Mouse (Mus musculus): ENCODE data around the gene Gm11096. TPM values are rescaled to one million over a fixed set of nuclear protein-coding genes. Genes with fewer than 3 reads are reported as not detected.

The Gm11096 gene
- polyA plus RNA-seq, 1 experiment from 2014 or later = not detected

DNA sequence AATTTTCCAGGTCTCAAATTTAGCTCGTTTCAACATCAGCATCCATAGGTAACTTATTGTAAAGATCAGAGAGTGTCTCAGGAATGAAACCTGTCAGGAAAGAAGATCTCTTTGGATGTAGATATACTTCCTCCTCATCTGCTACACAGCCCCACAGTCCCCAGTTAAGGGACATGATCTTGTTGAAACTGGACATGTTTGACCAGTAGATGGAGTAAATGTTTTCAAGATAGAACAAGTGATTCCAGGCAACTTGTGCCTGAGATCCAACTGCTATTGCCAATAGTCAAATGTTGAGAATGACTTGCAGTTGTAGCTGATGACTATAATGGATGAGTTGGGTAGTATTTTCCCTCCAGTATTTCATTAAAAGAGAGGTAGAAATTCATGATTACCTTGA, 35.9 kb downstream of the Gm11096 start:
- no peaks in the 10 kb centered on the region for H3K4me1 ChIP-seq (ENCODE audit: insufficient read depth)
- no peaks in the 10 kb centered on the region for H3K9me3 ChIP-seq (ENCODE audit: low read length)
- no peak overlapping the region for H3K27ac ChIP-seq (ENCODE audit: low read depth)
- no peak overlapping the region for H3K4me2 ChIP-seq (ENCODE audit: low read depth, low read length)
- no peak overlapping the region for H3K4me3 ChIP-seq (ENCODE audit: low read depth, low read length)
- TF ChIP-seq EP300 (IDR thresholded peaks at IDR 0.05; ENCODE audit: low read depth) = no peak
- TF ChIP-seq CTCF (IDR thresholded peaks at IDR 0.05; ENCODE audit: low read depth) = 0 out of 2 replicates have a peak, but pooled peaks have one; percentile 9
- H3K27me3 ChIP-seq (ENCODE audit: insufficient read depth, low read length) = no peaks in the 10 kb centered on the region
- DNase-seq (no peak), ATAC-seq (no peak)
- no peak overlapping the region for H3K9ac ChIP-seq (replicated peaks)
- no peaks in the 10 kb centered on the region for H3K36me3 ChIP-seq (replicated peaks; ENCODE audit: insufficient read depth, low read length)
- WGBS (ENCODE audit: insufficient replicate concordance) = 66% methylated on average over 1 of the region's 1 CpGs

DNA sequence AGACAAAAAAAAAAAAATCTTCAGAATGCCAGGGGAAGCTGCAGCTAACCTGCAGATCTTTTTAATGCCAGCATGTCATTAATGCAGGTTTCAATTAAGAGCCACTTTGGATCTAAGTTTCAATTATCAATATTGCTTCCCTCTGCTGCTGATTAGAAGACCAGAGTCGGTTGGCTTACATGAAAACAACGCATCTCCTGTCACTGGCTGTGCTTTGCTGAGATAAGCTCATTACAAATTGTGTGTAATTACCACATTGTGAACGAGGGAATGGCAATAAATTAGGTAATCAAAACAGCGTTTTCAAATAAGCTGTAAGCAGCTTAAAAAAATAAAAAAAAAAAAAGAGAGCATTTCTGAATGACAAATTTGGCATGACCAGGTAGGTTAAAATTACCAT, 38.2 kb downstream of the Gm11096 start:
- 54% methylated on average over 4 of the region's 4 CpGs for WGBS (ENCODE audit: insufficient replicate concordance)

DNA sequence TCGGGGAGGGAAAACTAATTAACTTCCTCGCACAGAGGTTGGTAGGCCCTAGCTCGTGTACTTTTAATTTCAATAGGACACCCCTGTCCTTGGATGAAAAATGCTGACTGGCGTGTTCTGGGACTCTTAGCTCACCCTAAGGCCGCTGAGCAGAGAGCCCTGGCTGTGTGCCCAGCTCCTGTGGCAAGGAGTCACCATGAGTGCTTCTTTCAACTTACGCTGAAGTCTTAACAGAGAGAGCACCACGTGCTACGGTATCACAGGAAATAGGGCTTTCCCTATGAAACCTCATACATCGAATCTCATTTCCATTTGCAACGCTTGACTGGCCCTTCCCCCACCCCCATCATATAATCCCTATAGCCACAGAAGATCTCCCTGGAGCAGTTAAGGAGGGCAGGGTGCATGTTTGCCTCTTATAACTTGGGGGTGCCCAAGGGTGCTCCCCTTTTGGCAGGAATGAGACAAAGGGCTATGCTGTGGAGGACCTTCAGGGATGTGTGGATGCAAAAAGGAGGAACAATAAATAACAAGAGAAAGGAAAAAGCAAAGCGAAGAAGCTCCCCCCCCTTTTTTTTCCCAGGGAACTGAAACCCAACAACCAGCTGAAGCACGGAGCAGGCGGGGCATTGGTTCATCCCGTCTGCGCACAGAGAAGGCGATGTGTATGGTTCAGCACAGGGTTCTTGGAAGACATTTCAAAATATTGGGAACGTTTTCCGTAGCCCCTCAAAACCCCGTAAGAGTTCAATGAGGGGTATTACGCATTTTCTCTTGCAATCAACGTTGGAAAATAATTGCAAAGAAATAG, 39.0 kb downstream of the Gm11096 start:
- Histone ChIP-seq H3K4me1 (ENCODE audit: insufficient read depth) (no peaks in the 10 kb centered on the region), H3K4me2 (ENCODE audit: low read depth, low read length) (no peak overlapping the region), H3K27me3 (ENCODE audit: insufficient read depth, low read length) (no peaks in the 10 kb centered on the region), H3K27ac (ENCODE audit: low read depth) (no peak overlapping the region), H3K9me3 (ENCODE audit: low read length) (no peaks in the 10 kb centered on the region), H3K36me3 (replicated peaks; ENCODE audit: insufficient read depth, low read length) (no peaks in the 10 kb centered on the region), H3K9ac (replicated peaks) (no peak overlapping the region), H3K4me3 (ENCODE audit: low read depth, low read length) (no peak overlapping the region)
- WGBS (ENCODE audit: insufficient replicate concordance) = 69% methylated on average over 21 of the region's 21 CpGs
- TF ChIP-seq EP300 (IDR thresholded peaks at IDR 0.05; ENCODE audit: low read depth) (no peak), CTCF (IDR thresholded peaks at IDR 0.05; ENCODE audit: low read depth) (no peak)
- peak; percentile 45 for DNase-seq
- 0 out of 2 replicates have a peak, but pooled peaks have one; percentile 31 for ATAC-seq

More for the DNA sequence above, 38.2 kb downstream of the Gm11096 start:
- DNase-seq = no peak
- Histone ChIP-seq H3K9me3 (ENCODE audit: low read length) (no peaks in the 10 kb centered on the region), H3K36me3 (replicated peaks; ENCODE audit: insufficient read depth, low read length) (no peaks in the 10 kb centered on the region), H3K4me2 (ENCODE audit: low read depth, low read length) (no peak overlapping the region), H3K27ac (ENCODE audit: low read depth) (no peak overlapping the region), H3K9ac (replicated peaks) (no peak overlapping the region), H3K4me3 (ENCODE audit: low read depth, low read length) (no peak overlapping the region), H3K4me1 (ENCODE audit: insufficient read depth) (no peaks in the 10 kb centered on the region), H3K27me3 (ENCODE audit: insufficient read depth, low read length) (no peaks in the 10 kb centered on the region)
- ATAC-seq = no peak
- TF ChIP-seq EP300 (IDR thresholded peaks at IDR 0.05; ENCODE audit: low read depth) (no peak), CTCF (IDR thresholded peaks at IDR 0.05; ENCODE audit: low read depth) (no peak)

DNA sequence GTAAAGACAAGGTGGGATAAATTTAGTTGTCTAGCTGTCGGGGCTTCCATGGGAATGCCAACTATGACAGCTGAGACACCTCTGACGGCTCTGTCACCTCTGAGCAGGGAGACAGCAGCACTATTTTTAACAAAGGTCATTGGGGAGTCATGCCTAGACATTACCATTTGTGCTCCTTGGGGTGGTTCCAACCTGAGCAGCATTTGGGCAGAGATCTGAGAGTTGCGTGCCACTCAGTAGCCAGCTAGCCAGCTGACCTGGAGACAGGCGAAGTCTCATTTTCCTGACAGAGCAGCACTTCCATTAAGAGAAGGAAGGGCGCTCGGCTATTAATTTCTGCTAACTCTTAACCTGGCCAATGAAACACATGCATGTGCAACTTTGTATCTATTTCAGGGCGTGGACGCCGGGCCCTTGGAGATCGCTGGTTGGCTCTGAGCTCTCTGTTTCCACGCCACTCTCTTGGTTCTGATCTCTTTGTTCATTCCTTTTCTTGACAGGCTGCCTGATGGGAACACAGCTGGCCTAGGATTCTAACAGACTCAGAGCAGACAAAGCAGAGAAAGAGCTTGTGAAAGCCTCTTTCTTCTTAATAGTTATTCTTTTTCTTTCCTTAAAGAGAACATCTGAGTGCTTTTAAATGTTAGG, 40.4 kb downstream of the Gm11096 start:
- ATAC-seq = no peak
- no peaks in the 10 kb centered on the region for H3K9me3 ChIP-seq (ENCODE audit: low read length)
- no peak for DNase-seq
- no peak overlapping the region for H3K4me3 ChIP-seq (ENCODE audit: low read depth, low read length)
- 87% methylated on average over 11 of the region's 11 CpGs for WGBS (ENCODE audit: insufficient replicate concordance)
- H3K27me3 ChIP-seq (ENCODE audit: insufficient read depth, low read length) = no peaks in the 10 kb centered on the region
- no peak for TF ChIP-seq CTCF (IDR thresholded peaks at IDR 0.05; ENCODE audit: low read depth)
- TF ChIP-seq EP300 (IDR thresholded peaks at IDR 0.05; ENCODE audit: low read depth) = no peak
- H3K9ac ChIP-seq (replicated peaks) = no peak overlapping the region
- no peak overlapping the region for H3K4me2 ChIP-seq (ENCODE audit: low read depth, low read length)
- no peak overlapping the region for H3K27ac ChIP-seq (ENCODE audit: low read depth)
- H3K36me3 ChIP-seq (replicated peaks; ENCODE audit: insufficient read depth, low read length) = no peaks in the 10 kb centered on the region
- no peaks in the 10 kb centered on the region for H3K4me1 ChIP-seq (ENCODE audit: insufficient read depth)

DNA sequence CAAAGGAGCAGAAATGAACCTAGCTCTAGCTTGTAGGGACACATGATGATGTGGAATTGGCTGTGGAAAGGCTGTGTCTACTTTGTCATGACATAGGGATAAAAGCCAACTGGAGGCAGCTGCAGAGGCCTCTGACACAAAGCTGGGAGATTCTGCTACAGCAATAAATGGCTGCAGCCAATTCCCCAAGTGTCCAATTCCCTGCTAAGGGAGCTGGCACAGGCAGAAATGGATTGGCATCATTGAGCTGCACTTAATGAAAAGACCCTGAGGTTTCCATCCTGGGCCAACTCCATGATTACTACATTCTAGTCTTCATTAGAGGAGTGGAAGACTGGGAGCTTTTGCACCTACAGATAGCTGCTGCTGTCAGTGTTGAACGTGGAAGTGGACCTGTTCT, 44.8 kb downstream of the Gm11096 start:
- DNase-seq = no peak
- H3K4me2 ChIP-seq (ENCODE audit: low read depth, low read length) = no peak overlapping the region
- no peak overlapping the region for H3K9ac ChIP-seq (replicated peaks)
- no peaks in the 10 kb centered on the region for H3K9me3 ChIP-seq (ENCODE audit: low read length)
- no peak for ATAC-seq
- TF ChIP-seq EP300 (IDR thresholded peaks at IDR 0.05; ENCODE audit: low read depth) = no peak
- WGBS (ENCODE audit: insufficient replicate concordance) = 48% methylated on average over 1 of the region's 1 CpGs
- no peaks in the 10 kb centered on the region for H3K36me3 ChIP-seq (replicated peaks; ENCODE audit: insufficient read depth, low read length)
- H3K27ac ChIP-seq (ENCODE audit: low read depth) = no peak overlapping the region
- H3K4me3 ChIP-seq (ENCODE audit: low read depth, low read length) = no peak overlapping the region
- H3K27me3 ChIP-seq (ENCODE audit: insufficient read depth, low read length) = no peaks in the 10 kb centered on the region
- no peaks in the 10 kb centered on the region for H3K4me1 ChIP-seq (ENCODE audit: insufficient read depth)

Measured in liver, postnatal 0 days (tissue).